Mouse (Mus musculus) urinary bladder, postnatal 10 days (tissue): Measurements from ENCODE around the gene Dctn3.
"Not testable (repeated sequence)": the region's sequence is repeated elsewhere in the genome, so short reads cannot be mapped to it uniquely, and the experiment has no call there.

Experiments
- DNase-seq: peaks from one replicate; pipeline ENCODE4 v3.0.0; 2022; ENCODE audit warnings: low spot score

Gene Dctn3

DNA sequence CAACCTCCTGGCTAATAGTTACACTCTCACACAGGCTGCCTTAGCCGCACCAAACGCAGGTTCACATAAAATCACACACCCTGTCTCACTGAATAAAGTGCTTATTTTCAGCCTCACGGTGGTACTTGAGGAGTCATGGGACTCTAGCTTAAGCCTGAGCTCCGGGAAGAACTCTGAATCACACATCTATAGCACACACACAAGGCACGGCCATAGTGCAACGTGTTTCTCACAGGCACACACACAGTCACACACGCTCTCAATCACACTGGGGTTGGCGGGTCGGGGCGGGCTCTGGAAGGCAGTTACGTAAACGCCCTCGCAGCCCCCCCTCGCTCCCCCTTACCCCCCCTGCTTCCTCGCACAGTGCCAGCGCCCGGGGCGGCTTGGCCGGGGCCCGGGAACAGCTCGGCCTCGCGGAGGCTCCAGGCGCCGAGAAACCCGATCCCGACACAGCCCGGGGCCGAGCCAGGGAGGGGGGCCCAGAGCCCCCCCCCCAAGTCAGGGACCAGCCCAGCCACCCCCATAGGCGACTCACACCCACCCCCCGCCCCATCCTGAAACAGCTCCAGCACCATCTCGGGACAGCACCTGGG, 24.5 kb downstream of the Dctn3 start:
- not testable (repeated sequence) for DNase-seq

- not testable (repeated sequence) for DNase-seq
Observed at GRCm38 (mm10) chr4:41696930-41697841, 25.8 kb downstream of the Dctn3 start, which contains the start of gene Cntfr. TSS of gene Cntfr (minus strand) at chr4:41697089.

GRCm38 (mm10) chr4:41696452-41696851, 26.5 kb downstream of the Dctn3 start:
- DNase-seq: not testable (repeated sequence)

GRCm38 (mm10) chr4:41695800-41696199, 27.2 kb downstream of the Dctn3 start:
- not testable (repeated sequence) for DNase-seq

GRCm38 (mm10) chr4:41693511-41693910, 29.5 kb downstream of the Dctn3 start:
- not testable (repeated sequence) for DNase-seq

DNA sequence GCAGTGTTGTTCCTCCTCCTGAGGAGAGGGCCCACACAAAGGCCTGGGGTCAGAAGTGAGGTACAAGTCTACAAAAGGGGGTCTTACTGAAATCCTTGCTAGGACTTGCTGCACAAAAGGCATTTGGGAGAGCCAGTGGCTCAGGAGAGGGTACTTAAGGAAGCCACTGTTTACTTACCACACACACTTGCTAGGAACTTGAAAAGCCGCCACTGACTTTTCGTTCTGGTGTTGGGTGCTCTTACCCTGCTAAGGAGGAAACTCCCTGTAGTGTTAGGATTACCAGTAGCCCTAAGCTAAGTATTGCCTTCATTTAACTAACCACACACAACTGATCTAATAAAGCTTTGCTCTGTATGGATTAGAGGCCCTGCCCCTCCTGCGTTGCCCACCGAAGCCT, 33.0 kb downstream of the Dctn3 start:
- not testable (repeated sequence) for DNase-seq

DNA sequence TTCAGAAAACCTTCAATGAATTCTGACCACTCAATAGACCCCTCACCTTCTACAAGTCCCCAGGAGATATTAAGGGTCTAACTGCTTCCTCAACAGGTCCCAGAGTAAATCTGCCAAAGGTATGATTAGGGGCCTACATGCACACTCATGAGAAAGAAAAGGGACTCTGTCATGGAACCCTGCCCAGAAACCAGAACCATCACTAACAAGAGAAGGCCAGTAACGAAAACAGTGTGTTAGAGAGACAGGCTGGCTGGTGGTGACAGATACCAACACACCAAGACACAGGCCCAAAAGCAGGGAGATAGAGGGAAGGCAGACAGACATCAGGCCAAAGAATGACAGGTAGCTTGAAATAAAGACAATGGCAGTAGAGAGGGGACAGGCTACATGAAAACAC, 34.4 kb downstream of the Dctn3 start:
- DNase-seq: not testable (repeated sequence)

DNA sequence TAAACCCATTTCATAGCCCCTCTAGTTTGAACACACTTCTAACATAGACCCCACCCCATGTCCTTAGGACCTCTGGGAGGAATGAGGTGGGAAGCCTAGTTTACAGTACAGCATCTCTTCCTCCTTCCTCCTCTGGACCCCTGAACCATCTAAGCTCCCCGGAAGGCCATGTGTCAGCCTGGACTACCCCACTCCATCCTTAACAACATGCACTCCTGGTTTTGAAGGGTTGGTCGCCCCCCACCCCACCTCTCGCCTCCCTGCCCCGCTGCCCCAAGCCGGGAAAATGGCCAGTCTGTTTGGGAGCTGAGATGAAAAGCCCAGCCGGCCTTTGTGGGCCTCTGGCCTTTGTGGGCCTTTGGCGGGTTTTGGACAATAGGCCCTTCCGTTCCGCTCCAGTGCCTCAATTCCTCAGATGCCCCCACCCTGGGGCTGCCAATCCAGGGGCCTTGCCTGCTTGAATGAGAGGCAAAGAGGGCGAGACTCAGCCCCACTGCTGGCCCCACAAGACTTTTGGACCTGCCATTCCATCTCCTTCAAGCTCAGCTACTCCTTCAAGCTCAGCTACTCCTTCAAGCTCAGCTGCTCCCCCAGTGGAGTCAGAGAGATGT, 37.0 kb downstream of the Dctn3 start:
- not testable (repeated sequence) for DNase-seq

- DNase-seq: not testable (repeated sequence)
Observed at GRCm38 (mm10) chr4:41684931-41685453, 38.0 kb downstream of the Dctn3 start.

GRCm38 (mm10) chr4:41684131-41684930, 38.6 kb downstream of the Dctn3 start:
- not testable (repeated sequence) for DNase-seq

DNA sequence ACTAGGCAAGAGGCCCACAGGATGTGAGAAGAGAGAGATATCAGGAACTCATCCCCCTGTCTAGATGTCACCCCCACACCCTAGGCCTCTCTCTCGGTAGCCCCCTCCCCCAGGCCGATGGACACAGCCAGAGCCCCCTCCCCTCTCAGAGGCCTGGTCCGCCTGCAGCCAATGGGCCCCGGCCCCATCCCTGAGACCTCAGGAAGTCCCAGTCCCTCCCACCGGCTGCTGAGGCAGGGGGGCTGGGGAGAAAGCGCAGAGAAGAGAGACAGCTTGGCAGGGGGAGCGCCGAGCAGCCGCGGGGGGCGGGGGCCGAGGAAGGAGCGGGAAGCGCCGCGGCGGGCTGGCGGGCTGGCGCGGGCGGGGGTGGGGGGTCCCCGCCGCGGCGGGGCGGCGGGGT, 39.7 kb downstream of the Dctn3 start:
- DNase-seq: not testable (repeated sequence)

DNA sequence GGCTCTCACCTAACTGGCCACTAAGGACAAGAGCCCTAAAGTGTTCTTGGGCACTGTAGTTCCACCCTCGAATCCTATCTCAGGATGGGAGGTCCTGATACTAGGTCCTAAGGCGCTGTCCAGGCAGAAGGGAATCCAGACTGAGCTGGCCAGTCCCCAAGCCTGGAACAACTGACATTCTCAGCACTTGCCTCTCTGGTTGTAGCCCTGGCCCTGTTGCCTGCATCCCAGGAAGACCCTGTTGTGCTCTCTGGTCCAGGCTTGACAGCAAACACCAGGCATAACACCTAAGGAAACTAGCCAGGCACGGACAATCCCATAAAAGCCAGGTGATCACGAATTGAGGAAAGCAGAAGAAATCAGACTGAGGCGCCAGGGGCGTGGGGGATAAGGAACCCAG, 40.2 kb downstream of the Dctn3 start:
- no peak for DNase-seq

- no peak for DNase-seq
Observed at GRCm38 (mm10) chr4:41681947-41682346, 41.0 kb downstream of the Dctn3 start.

DNA sequence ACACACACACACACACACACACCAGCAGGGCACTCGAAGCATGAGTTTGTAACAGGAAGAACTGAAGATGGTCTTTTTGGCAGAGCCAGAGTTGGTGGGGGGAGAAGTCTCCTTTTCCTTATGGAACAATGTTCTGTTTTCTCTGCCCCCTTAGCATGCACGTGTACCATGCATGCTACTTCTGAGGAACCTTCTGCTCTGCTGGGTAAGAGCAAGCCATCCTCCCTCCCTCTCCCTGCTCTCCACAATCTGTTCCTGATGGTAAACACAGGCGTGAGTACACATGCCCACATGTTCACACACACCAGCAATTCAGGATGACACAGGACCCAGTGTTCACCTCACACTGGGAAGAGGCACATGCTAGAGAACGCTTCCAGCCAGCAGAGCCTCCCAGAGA, 41.8 kb downstream of the Dctn3 start:
- no peak for DNase-seq

- DNase-seq: no peak
Observed at GRCm38 (mm10) chr4:41679291-41679690, 43.7 kb downstream of the Dctn3 start.

DNA sequence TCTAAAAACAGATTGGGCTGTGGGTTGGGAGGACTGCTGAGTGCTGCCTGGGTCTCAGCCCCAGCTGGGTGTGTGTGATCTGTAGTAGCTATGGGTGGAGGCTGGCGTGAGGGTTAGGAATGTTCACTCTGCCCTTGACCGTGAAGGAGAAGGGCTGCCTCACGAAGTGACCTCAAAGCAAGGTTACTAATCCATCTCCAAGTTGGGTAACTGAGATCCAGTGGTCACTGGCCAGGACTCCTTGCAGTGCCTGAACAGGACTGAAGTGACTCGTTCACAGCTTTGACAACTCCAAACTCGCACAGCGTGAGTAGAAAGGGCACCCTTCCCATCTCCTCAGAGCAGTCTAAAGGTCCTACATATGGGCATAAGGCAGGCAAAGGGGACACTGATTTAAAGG, 44.1 kb downstream of the Dctn3 start:
- no peak for DNase-seq

GRCm38 (mm10) chr4:41677006-41677629, 45.9 kb downstream of the Dctn3 start:
- no peak for DNase-seq

GRCm38 (mm10) chr4:41676248-41677005, 46.5 kb downstream of the Dctn3 start:
- no peak for DNase-seq

DNA sequence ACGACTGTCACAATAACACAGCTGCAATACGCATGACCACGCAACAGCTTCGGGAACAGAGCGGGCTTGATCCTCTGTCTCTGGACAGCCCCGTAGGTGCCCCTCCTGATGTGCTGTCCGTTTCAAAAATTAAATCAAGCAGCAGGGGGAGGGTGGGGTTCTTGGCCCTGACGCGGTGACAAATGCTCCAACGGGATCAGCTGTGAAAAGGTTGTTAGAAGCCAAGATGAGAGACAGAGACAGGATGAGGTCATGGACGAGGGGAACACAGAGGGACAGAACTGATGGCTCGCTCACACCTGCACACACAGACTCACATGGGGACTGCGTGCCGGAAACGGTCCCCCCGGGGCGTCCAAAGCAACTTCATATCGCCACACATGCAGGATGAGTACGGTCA, 49.8 kb downstream of the Dctn3 start:
- no peak for DNase-seq

DNA sequence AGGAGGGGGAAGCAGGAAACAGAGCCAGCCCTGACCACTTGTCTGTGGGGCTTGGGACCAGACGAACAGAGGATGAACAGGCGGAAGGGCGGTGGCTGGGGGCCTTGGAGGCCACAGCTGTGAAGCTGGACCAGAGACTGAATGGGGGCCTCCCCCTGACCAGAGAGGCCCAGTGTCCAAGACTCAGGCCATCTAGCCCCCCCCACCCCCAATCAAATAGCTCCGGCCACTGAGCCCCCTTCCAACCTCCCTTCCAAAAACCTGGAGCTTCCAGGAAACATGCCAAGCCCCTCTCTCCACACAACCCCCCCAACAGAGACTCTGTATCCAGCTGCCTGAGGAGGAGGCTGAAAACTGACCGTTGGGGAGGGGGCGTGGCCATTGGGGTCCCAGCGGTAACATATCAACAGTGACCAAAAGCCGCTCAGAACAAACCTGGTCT, 50.4 kb downstream of the Dctn3 start:
- DNase-seq: no peak
